Mouse (Mus musculus) MEL (cell line): ENCODE measurements around the gene Sde2. TPM values are rescaled to one million over a fixed set of nuclear protein-coding genes. Genes with fewer than 3 reads are reported as not detected.

ENCODE experiments used
- DNase-seq: peaks from one replicate; pipeline ENCODE4 v3.0.0; 2011; ENCODE audit warnings: low read depth, low spot score
- H3K27ac ChIP-seq: 2 replicates; pipeline ENCODE4 v1.5.1; 2012; ENCODE audit warnings: low read depth, mild to moderate bottlenecking, control low read depth, low read length, moderate library complexity; ENCODE audit not compliant: control insufficient read depth
- H3K27me3 ChIP-seq, 2 experiments: fragments of 150-350 bp in 1 of 2; sonication (generic) in 1 of 2; 2 replicates each; pipeline ENCODE4 v1.6.1; 2012; ENCODE audit warnings: low read length in 2 of 2, mild to moderate bottlenecking in 2 of 2, improper control_type of control experiment in 1 of 2, moderate library complexity in 1 of 2; ENCODE audit not compliant: insufficient read depth in 2 of 2, control insufficient read depth in 1 of 2
- H3K36me3 ChIP-seq, 2 experiments: 2 replicates each; pipeline ENCODE4 v1.6.1; 2012 to 2014; ENCODE audit warnings: low read length in 2 of 2, improper control_type of control experiment in 1 of 2, inconsistent platforms in 1 of 2, mild to moderate bottlenecking in 1 of 2; ENCODE audit not compliant: insufficient read depth in 2 of 2, control insufficient read depth in 1 of 2
- H3K4me1 ChIP-seq, 2 experiments: fragments of 150-350 bp in 1 of 2; sonication (generic) in 1 of 2; 2 replicates each; pipeline ENCODE4 v1.6.1; 2012; ENCODE audit warnings: low read length in 2 of 2, improper control_type of control experiment in 1 of 2, mild to moderate bottlenecking in 1 of 2; ENCODE audit not compliant: insufficient read depth in 2 of 2, control insufficient read depth in 1 of 2
- H3K4me3 ChIP-seq, 2 experiments: fragments of 150-350 bp in 1 of 2; sonication (generic) in 1 of 2; 2 replicates each; pipeline ENCODE4 v1.5.1; 2012; ENCODE audit warnings: low read depth in 2 of 2, low read length in 2 of 2, mild to moderate bottlenecking in 2 of 2, moderate library complexity in 2 of 2, control low read depth in 1 of 2, improper control_type of control experiment in 1 of 2; ENCODE audit not compliant: control insufficient read depth in 1 of 2, insufficient read depth in 1 of 2
- H3K79me2 ChIP-seq: 2 replicates; pipeline ENCODE4 v1.6.1; 2012; ENCODE audit warnings: mild to moderate bottlenecking, low read length, moderate library complexity; ENCODE audit not compliant: control insufficient read depth, poor library complexity, insufficient read depth
- H3K9ac ChIP-seq: 2 replicates; pipeline ENCODE4 v1.6.1; 2012; ENCODE audit warnings: low read depth, mild to moderate bottlenecking, control low read depth, low read length, moderate library complexity; ENCODE audit not compliant: control insufficient read depth, poor library complexity, severe bottlenecking
- H3K9me3 ChIP-seq: fragments of 150-350 bp; sonication (generic); replicated peaks from 2 replicates; pipeline ENCODE4 v1.6.1; 2012; ENCODE audit warnings: mild to moderate bottlenecking, low read length, improper control_type of control experiment, moderate library complexity; ENCODE audit not compliant: insufficient read depth
- BHLHE40 ChIP-seq: IDR thresholded peaks from 2 replicates; pipeline ENCODE4 v1.6.1; 2012; ENCODE audit warnings: low read depth, mild to moderate bottlenecking, inconsistent platforms, low read length, improper control_type of control experiment, borderline replicate concordance
- CHD2 ChIP-seq: IDR thresholded peaks from 2 replicates; pipeline ENCODE4 v1.6.1; 2011; ENCODE audit warnings: low read length, improper control_type of control experiment
- EP300 ChIP-seq, 2 experiments: IDR thresholded peaks; 2 replicates each; pipeline ENCODE4 v1.6.1; 2011; ENCODE audit warnings: improper control_type of control experiment in 2 of 2, low read length in 2 of 2, low read depth in 1 of 2, mild to moderate bottlenecking in 1 of 2
- GABPA ChIP-seq: IDR thresholded peaks from 2 replicates; pipeline ENCODE4 v1.6.1; 2012; ENCODE audit warnings: low read depth, mild to moderate bottlenecking, inconsistent platforms, low read length, improper control_type of control experiment, moderate library complexity
- GATA1 ChIP-seq: IDR thresholded peaks from 2 replicates; pipeline ENCODE4 v1.6.1; 2011; ENCODE audit warnings: low read depth, low read length, improper control_type of control experiment
- HCFC1 ChIP-seq: IDR thresholded peaks from 2 replicates; pipeline ENCODE4 v1.6.1; 2012; ENCODE audit warnings: low read depth, mild to moderate bottlenecking, inconsistent platforms, low read length, improper control_type of control experiment, moderate library complexity
- JUND ChIP-seq: IDR thresholded peaks from 2 replicates; pipeline ENCODE4 v1.6.1; 2011; ENCODE audit warnings: low read depth, mild to moderate bottlenecking, improper control_type of control experiment, low read length
- KAT2A ChIP-seq: conservative IDR thresholded peaks from 2 replicates; pipeline ENCODE4 v1.6.1; 2012; ENCODE audit warnings: low read depth, low read length, improper control_type of control experiment, inconsistent platforms
- MAX ChIP-seq: IDR thresholded peaks from 2 replicates; pipeline ENCODE4 v1.6.1; 2011; ENCODE audit warnings: low read length, improper control_type of control experiment
- MAZ ChIP-seq: IDR thresholded peaks from 2 replicates; pipeline ENCODE4 v1.6.1; 2012; ENCODE audit warnings: low read depth, mild to moderate bottlenecking, inconsistent platforms, low read length, improper control_type of control experiment
- MEF2A ChIP-seq: IDR thresholded peaks from 2 replicates; pipeline ENCODE4 v1.6.1; 2014; ENCODE audit warnings: low read depth, mild to moderate bottlenecking, inconsistent platforms, low read length, improper control_type of control experiment; ENCODE audit not compliant: poor library complexity, insufficient replicate concordance, severe bottlenecking; ENCODE audit errors: extremely low read depth
- MYB ChIP-seq: IDR thresholded peaks from 2 replicates; pipeline ENCODE4 v1.6.1; 2011; ENCODE audit warnings: mild to moderate bottlenecking, low read depth, low read length, improper control_type of control experiment
- MYC ChIP-seq: IDR thresholded peaks from 2 replicates; pipeline ENCODE4 v1.6.1; 2011; ENCODE audit warnings: low read depth, mild to moderate bottlenecking, low read length, improper control_type of control experiment, moderate library complexity
- NELFE ChIP-seq: IDR thresholded peaks from 2 replicates; pipeline ENCODE4 v1.6.1; 2011; ENCODE audit warnings: low read depth, low read length, improper control_type of control experiment
- POLR2AphosphoS5 ChIP-seq: IDR thresholded peaks from 2 replicates; pipeline ENCODE4 v1.6.1; 2012; ENCODE audit warnings: low read depth, borderline replicate concordance, mild to moderate bottlenecking, inconsistent platforms, low read length, moderate library complexity, mixed read lengths
- SIN3A ChIP-seq: IDR thresholded peaks from 2 replicates; pipeline ENCODE4 v1.6.1; 2012; ENCODE audit warnings: low read length, improper control_type of control experiment, inconsistent platforms
- SMC3 ChIP-seq: IDR thresholded peaks from 2 replicates; pipeline ENCODE4 v1.6.1; 2011; ENCODE audit warnings: low read depth, low read length, improper control_type of control experiment
- TAL1 ChIP-seq: IDR thresholded peaks from 2 replicates; pipeline ENCODE4 v1.6.1; 2012; ENCODE audit warnings: mild to moderate bottlenecking, inconsistent platforms, low read length, moderate library complexity, mixed read lengths
- TBP ChIP-seq: IDR thresholded peaks from 2 replicates; pipeline ENCODE4 v1.8.0; 2011; ENCODE audit warnings: low read depth, low read length, improper control_type of control experiment
- TCF12 ChIP-seq: IDR thresholded peaks from 2 replicates; pipeline ENCODE4 v1.6.1; 2014; ENCODE audit warnings: low read depth, mild to moderate bottlenecking, inconsistent platforms, low read length, improper control_type of control experiment, moderate library complexity
- UBTF ChIP-seq: IDR thresholded peaks from 2 replicates; pipeline ENCODE4 v1.6.1; 2012; ENCODE audit warnings: low read depth, mild to moderate bottlenecking, inconsistent platforms, low read length, improper control_type of control experiment, moderate library complexity, borderline replicate concordance; ENCODE audit not compliant: insufficient read depth
- USF1 ChIP-seq: IDR thresholded peaks from 2 replicates; pipeline ENCODE4 v1.6.1; 2014; ENCODE audit warnings: low read depth, mild to moderate bottlenecking, inconsistent platforms, low read length, improper control_type of control experiment, moderate library complexity
- ZC3H11A ChIP-seq: IDR thresholded peaks from 2 replicates; pipeline ENCODE4 v1.6.1; 2012; ENCODE audit warnings: low read depth, mild to moderate bottlenecking, inconsistent platforms, low read length, improper control_type of control experiment
- ZKSCAN1 ChIP-seq: IDR thresholded peaks from 2 replicates; pipeline ENCODE4 v1.6.1; 2012; ENCODE audit warnings: low read depth, mild to moderate bottlenecking, inconsistent platforms, low read length, improper control_type of control experiment, moderate library complexity
- ZMIZ1 ChIP-seq: IDR thresholded peaks from 2 replicates; pipeline ENCODE4 v1.6.1; 2012; ENCODE audit warnings: low read depth, mild to moderate bottlenecking, inconsistent platforms, low read length, improper control_type of control experiment, moderate library complexity
- ZNF384 ChIP-seq: IDR thresholded peaks from 2 replicates; pipeline ENCODE4 v1.6.1; 2012; ENCODE audit warnings: low read depth, mild to moderate bottlenecking, inconsistent platforms, low read length, improper control_type of control experiment
- polyA plus RNA-seq, 2 experiments: library from polyadenylated mRNA; stranded (reverse) in 1 of 2; unstranded in 1 of 2; fragments of >175 nt in 1 of 2; fragments of >200 nt in 1 of 2; gene quantifications; 2 replicates each; pipeline versions ENCODE4 v1.2.1 to v1.2.4; 2012; ENCODE audit warnings: low replicate concordance in 2 of 2, low read depth in 1 of 2; ENCODE audit not compliant: insufficient read length in 2 of 2, insufficient read depth in 1 of 2, missing spikeins in 1 of 2
- total RNA-seq: library from RNA; depleted of rRNA; stranded (reverse); fragments of 300-350 nt; gene quantifications from 2 replicates; pipeline ENCODE4 v1.2.3, GENCODE M21; 2012

The Sde2 gene
- total and polyA plus RNA-seq, 3 experiments = 35.5 to 48.0 TPM; not detected in 1

GRCm38 (mm10) chr1:180881768-180882167 is 30.8 kb downstream of the Sde2 start (continued):
- TF ChIP-seq GATA1 = peak; percentile 74

DNA sequence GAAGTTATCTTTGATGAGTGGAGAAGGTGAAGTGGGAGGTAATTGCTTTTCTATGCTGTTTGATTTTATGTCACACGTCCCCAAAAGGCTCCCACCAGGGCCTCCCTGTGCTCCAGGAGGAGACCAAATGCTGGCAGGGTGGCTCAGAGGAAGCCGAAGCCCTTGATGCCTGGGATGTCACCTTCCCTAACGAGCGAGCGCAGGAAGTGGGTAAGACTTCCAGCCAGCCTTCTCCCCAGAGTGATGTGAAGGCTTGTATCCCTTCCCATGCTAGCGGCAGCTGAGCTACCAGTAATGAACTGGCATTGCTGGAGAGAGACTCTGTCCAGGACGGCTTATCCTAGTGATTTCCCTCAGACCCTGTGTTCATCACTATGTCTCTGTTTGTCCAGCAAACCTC is 32.8 kb downstream of the Sde2 start:
- no peak overlapping the region for H3K4me3 ChIP-seq
- no peak overlapping the region for H3K9ac ChIP-seq
- H3K27me3 ChIP-seq = no peaks in the 10 kb centered on the region; a peak in 2 of 4 replicates
- no peaks in the 10 kb centered on the region for H3K79me2 ChIP-seq
- H3K4me1 ChIP-seq = peaks cover 0 to 21% of the 10 kb centered on the region in 2 experiments; a peak in 2 of 4 replicates
- H3K9me3 ChIP-seq = no peaks in the 10 kb centered on the region
- no peak overlapping the region for H3K27ac ChIP-seq
- TF ChIP-seq CHD2 (no peak), MEF2A (no peak), KAT2A (no peak), ZMIZ1 (no peak), SIN3A (no peak), TCF12 (no peak), ZNF384 (no peak), ZKSCAN1 (no peak), HCFC1 (no peak), UBTF (no peak), JUND (no peak), GABPA (no peak), ZC3H11A (no peak), BHLHE40 (no peak), USF1 (no peak), MYC (no peak), TAL1 (no peak)
- TF ChIP-seq, all 39 proteins: peak for 0
- DNase-seq = no peak
- peaks cover 0 to 8% of the 10 kb centered on the region in 2 experiments; a peak in 2 of 4 replicates for H3K36me3 ChIP-seq

DNA sequence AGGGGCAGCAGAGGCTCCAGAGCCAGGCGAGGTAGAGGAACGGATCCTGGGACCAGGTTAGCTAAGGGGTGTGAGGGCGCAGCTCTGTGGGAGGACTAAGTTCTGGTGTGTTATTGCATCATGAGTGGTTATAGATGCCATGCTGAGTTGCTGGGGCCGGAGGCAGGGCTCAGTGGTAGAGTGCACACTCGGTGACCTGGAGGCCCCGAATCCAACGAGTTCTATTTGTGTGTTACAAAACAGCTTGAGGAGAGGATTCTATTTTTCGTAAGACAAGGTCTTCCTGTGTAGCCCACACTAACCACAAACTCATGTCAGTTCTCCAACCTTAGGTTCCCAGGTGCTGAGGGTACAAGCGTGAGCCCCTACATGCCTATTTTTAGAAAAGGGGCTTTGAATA is 33.6 kb downstream of the Sde2 start:
- H3K27ac ChIP-seq = no peak overlapping the region
- H3K4me3 ChIP-seq = no peak overlapping the region
- DNase-seq = no peak
- H3K4me1 ChIP-seq = peaks cover 0 to 22% of the 10 kb centered on the region in 2 experiments; a peak in 2 of 4 replicates
- no peaks in the 10 kb centered on the region; a peak in 2 of 4 replicates for H3K27me3 ChIP-seq
- no peak overlapping the region for H3K9ac ChIP-seq
- no peaks in the 10 kb centered on the region for H3K79me2 ChIP-seq
- H3K9me3 ChIP-seq = no peaks in the 10 kb centered on the region
- H3K36me3 ChIP-seq = peaks cover 0 to 8% of the 10 kb centered on the region in 2 experiments; a peak in 2 of 4 replicates
- TF ChIP-seq MYB (no peak), TBP (no peak), EP300 (IDR thresholded peaks at IDR 0.05; ENCODE audit: low read depth in 1 of 2, low read length in 2 of 2) (no peak), MAX (no peak), ZNF384 (no peak), TAL1 (no peak), UBTF (no peak), JUND (no peak), CHD2 (no peak), MAZ (no peak), ZKSCAN1 (no peak), SMC3 (no peak), ZC3H11A (no peak), POLR2AphosphoS5 (no peak), NELFE (no peak)
